Mouse (Mus musculus): ENCODE results near the gene Cdx2. TPM values are rescaled to one million over a fixed set of nuclear protein-coding genes. Genes with fewer than 3 reads are reported as not detected.
A peak's percentile ranks its signal among the peaks of the same experiment; 100 is the strongest.

Gene Cdx2
- polyA plus RNA-seq, 1 experiment from 2014 or later, result 1.3 TPM

- 9% methylated on average over 2 of the region's 2 CpGs for WGBS
- H3K9me3 ChIP-seq (ENCODE audit: control insufficient read depth, low read depth, low read length), result no peaks in the 10 kb centered on the region
- H3K4me3 ChIP-seq (ENCODE audit: low read depth, low read length), result no peak overlapping the region
- ATAC-seq (ENCODE audit: insufficient number of reproducible peaks, insufficient read depth, low FRiP score, low read depth), result no peak
- H3K9ac ChIP-seq (replicated peaks; ENCODE audit: low read depth, low read length), result no peak overlapping the region
- H3K27me3 ChIP-seq (ENCODE audit: control insufficient read depth, insufficient read depth, low read length), result peaks cover 89% of the 10 kb centered on the region
- H3K27ac ChIP-seq (ENCODE audit: low read length), result no peak overlapping the region
- H3K4me2 ChIP-seq (replicated peaks; ENCODE audit: low read depth, low read length), result no peak overlapping the region
- no peaks in the 10 kb centered on the region for H3K4me1 ChIP-seq (ENCODE audit: control insufficient read depth, insufficient read depth, low read length)
- H3K36me3 ChIP-seq (ENCODE audit: control insufficient read depth, insufficient read depth, low read length), result no peaks in the 10 kb centered on the region
Measured at GRCm38 (mm10) chr5:147309786-147310185, 2.7 kb upstream of the Cdx2 start.

- H3K4me2 ChIP-seq (replicated peaks; ENCODE audit: low read depth, low read length), result no peak overlapping the region
- no peaks in the 10 kb centered on the region for H3K9me3 ChIP-seq (ENCODE audit: control insufficient read depth, low read depth, low read length)
- no peak for ATAC-seq (ENCODE audit: insufficient number of reproducible peaks, insufficient read depth, low FRiP score, low read depth)
- H3K27ac ChIP-seq (ENCODE audit: low read length), result no peak overlapping the region
- no peaks in the 10 kb centered on the region for H3K36me3 ChIP-seq (ENCODE audit: control insufficient read depth, insufficient read depth, low read length)
- H3K4me3 ChIP-seq (ENCODE audit: low read depth, low read length), result no peak overlapping the region
- WGBS, result 16% methylated on average over 9 of the region's 9 CpGs
- H3K9ac ChIP-seq (replicated peaks; ENCODE audit: low read depth, low read length), result no peak overlapping the region
- peaks cover 91% of the 10 kb centered on the region for H3K27me3 ChIP-seq (ENCODE audit: control insufficient read depth, insufficient read depth, low read length)
- no peaks in the 10 kb centered on the region for H3K4me1 ChIP-seq (ENCODE audit: control insufficient read depth, insufficient read depth, low read length)
Measured at GRCm38 (mm10) chr5:147308451-147308850, 1.4 kb upstream of the Cdx2 start.

GRCm38 (mm10) chr5:147307398-147307785 is 322 bp upstream of the Cdx2 start:
- ATAC-seq (ENCODE audit: insufficient number of reproducible peaks, insufficient read depth, low FRiP score, low read depth), result no peak
- H3K9me3 ChIP-seq (ENCODE audit: control insufficient read depth, low read depth, low read length), result no peaks in the 10 kb centered on the region
- H3K4me2 ChIP-seq (replicated peaks; ENCODE audit: low read depth, low read length), result no peak overlapping the region
- no peak overlapping the region for H3K4me3 ChIP-seq (ENCODE audit: low read depth, low read length)
- no peaks in the 10 kb centered on the region for H3K4me1 ChIP-seq (ENCODE audit: control insufficient read depth, insufficient read depth, low read length)
- peaks cover 91% of the 10 kb centered on the region for H3K27me3 ChIP-seq (ENCODE audit: control insufficient read depth, insufficient read depth, low read length)
- no peaks in the 10 kb centered on the region for H3K36me3 ChIP-seq (ENCODE audit: control insufficient read depth, insufficient read depth, low read length)
- no peak overlapping the region for H3K9ac ChIP-seq (replicated peaks; ENCODE audit: low read depth, low read length)
- H3K27ac ChIP-seq (ENCODE audit: low read length), result no peak overlapping the region
- 3% methylated on average over 12 of the region's 12 CpGs for WGBS

- H3K27me3 ChIP-seq (ENCODE audit: control insufficient read depth, insufficient read depth, low read length), result peaks cover 88% of the 10 kb centered on the region
- H3K9ac ChIP-seq (replicated peaks; ENCODE audit: low read depth, low read length), result no peak overlapping the region
- H3K9me3 ChIP-seq (ENCODE audit: control insufficient read depth, low read depth, low read length), result no peaks in the 10 kb centered on the region
- no peaks in the 10 kb centered on the region for H3K36me3 ChIP-seq (ENCODE audit: control insufficient read depth, insufficient read depth, low read length)
- under 1% methylated on average over 58 of the region's 58 CpGs for WGBS
- no peaks in the 10 kb centered on the region for H3K4me1 ChIP-seq (ENCODE audit: control insufficient read depth, insufficient read depth, low read length)
- no peak; the same call in 1 of the 2 replicates for ATAC-seq (ENCODE audit: insufficient number of reproducible peaks, insufficient read depth, low FRiP score, low read depth)
- no peak overlapping the region for H3K27ac ChIP-seq (ENCODE audit: low read length)
- H3K4me2 ChIP-seq (replicated peaks; ENCODE audit: low read depth, low read length), result peak overlapping the region; percentile 16; the same call in 1 of the 2 replicates
- H3K4me3 ChIP-seq (ENCODE audit: low read depth, low read length), result peak overlapping the region; percentile 17
Measured at GRCm38 (mm10) chr5:147305856-147306637, 1.0 kb downstream of the Cdx2 start.

GRCm38 (mm10) chr5:147305166-147305565 is 1.9 kb downstream of the Cdx2 start:
- Histone ChIP-seq H3K9me3 (ENCODE audit: control insufficient read depth, low read depth, low read length) (no peaks in the 10 kb centered on the region), H3K4me1 (ENCODE audit: control insufficient read depth, insufficient read depth, low read length) (peaks cover under 1% of the 10 kb centered on the region; the same call in 1 of the 2 replicates), H3K4me3 (ENCODE audit: low read depth, low read length) (peak overlapping the region; percentile 7; the same call in 1 of the 2 replicates), H3K36me3 (ENCODE audit: control insufficient read depth, insufficient read depth, low read length) (no peaks in the 10 kb centered on the region), H3K27ac (ENCODE audit: low read length) (no peak overlapping the region), H3K9ac (replicated peaks; ENCODE audit: low read depth, low read length) (no peak overlapping the region), H3K4me2 (replicated peaks; ENCODE audit: low read depth, low read length) (no peak overlapping the region), H3K27me3 (ENCODE audit: control insufficient read depth, insufficient read depth, low read length) (peaks cover 88% of the 10 kb centered on the region)
- 1% methylated on average over 16 of the region's 16 CpGs for WGBS
- ATAC-seq (ENCODE audit: insufficient number of reproducible peaks, insufficient read depth, low FRiP score, low read depth), result no peak

GRCm38 (mm10) chr5:147304276-147305155 is 2.6 kb downstream of the Cdx2 start:
- Histone ChIP-seq H3K9me3 (ENCODE audit: control insufficient read depth, low read depth, low read length) (no peaks in the 10 kb centered on the region), H3K4me2 (replicated peaks; ENCODE audit: low read depth, low read length) (no peak overlapping the region), H3K36me3 (ENCODE audit: control insufficient read depth, insufficient read depth, low read length) (no peaks in the 10 kb centered on the region), H3K9ac (replicated peaks; ENCODE audit: low read depth, low read length) (no peak overlapping the region), H3K4me1 (ENCODE audit: control insufficient read depth, insufficient read depth, low read length) (peaks cover 7% of the 10 kb centered on the region; the same call in 1 of the 2 replicates), H3K27ac (ENCODE audit: low read length) (no peak overlapping the region), H3K27me3 (ENCODE audit: control insufficient read depth, insufficient read depth, low read length) (peaks cover 90% of the 10 kb centered on the region), H3K4me3 (ENCODE audit: low read depth, low read length) (peak overlapping the region; percentile 7; the same call in 1 of the 2 replicates)
- WGBS, result under 1% methylated on average over 54 of the region's 54 CpGs
- ATAC-seq (ENCODE audit: insufficient number of reproducible peaks, insufficient read depth, low FRiP score, low read depth), result no peak

GRCm38 (mm10) chr5:147302746-147303400 is 4.2 kb downstream of the Cdx2 start:
- H3K27ac ChIP-seq (ENCODE audit: low read length), result no peak overlapping the region
- no peaks in the 10 kb centered on the region for H3K36me3 ChIP-seq (ENCODE audit: control insufficient read depth, insufficient read depth, low read length)
- H3K4me1 ChIP-seq (ENCODE audit: control insufficient read depth, insufficient read depth, low read length), result peaks cover 7% of the 10 kb centered on the region; the same call in 1 of the 2 replicates
- H3K4me3 ChIP-seq (ENCODE audit: low read depth, low read length), result no peak overlapping the region
- H3K27me3 ChIP-seq (ENCODE audit: control insufficient read depth, insufficient read depth, low read length), result peaks cover 87% of the 10 kb centered on the region
- H3K9me3 ChIP-seq (ENCODE audit: control insufficient read depth, low read depth, low read length), result no peaks in the 10 kb centered on the region
- WGBS, result 12% methylated on average over 13 of the region's 13 CpGs
- H3K9ac ChIP-seq (replicated peaks; ENCODE audit: low read depth, low read length), result no peak overlapping the region
- no peak for ATAC-seq (ENCODE audit: insufficient number of reproducible peaks, insufficient read depth, low FRiP score, low read depth)
- no peak overlapping the region for H3K4me2 ChIP-seq (replicated peaks; ENCODE audit: low read depth, low read length)

- H3K4me2 ChIP-seq (replicated peaks; ENCODE audit: low read depth, low read length), result no peak overlapping the region
Measured at GRCm38 (mm10) chr5:147302141-147302540, 4.9 kb downstream of the Cdx2 start.

More at GRCm38 (mm10) chr5:147302141-147302540, 4.9 kb downstream of the Cdx2 start:
- Histone ChIP-seq H3K36me3 (ENCODE audit: control insufficient read depth, insufficient read depth, low read length) (no peaks in the 10 kb centered on the region), H3K4me1 (ENCODE audit: control insufficient read depth, insufficient read depth, low read length) (peaks cover 7% of the 10 kb centered on the region; the same call in 1 of the 2 replicates), H3K27ac (ENCODE audit: low read length) (no peak overlapping the region), H3K9me3 (ENCODE audit: control insufficient read depth, low read depth, low read length) (no peaks in the 10 kb centered on the region), H3K9ac (replicated peaks; ENCODE audit: low read depth, low read length) (no peak overlapping the region), H3K27me3 (ENCODE audit: control insufficient read depth, insufficient read depth, low read length) (peaks cover 87% of the 10 kb centered on the region), H3K4me3 (ENCODE audit: low read depth, low read length) (no peak overlapping the region)
- no peak for ATAC-seq (ENCODE audit: insufficient number of reproducible peaks, insufficient read depth, low FRiP score, low read depth)
- WGBS, result 18% methylated on average over 8 of the region's 8 CpGs
